Mouse (Mus musculus) erythroblast, embryonic 14.5 days (primary cell): Measurements from ENCODE around the gene Tdp1. TPM values are rescaled to one million over a fixed set of nuclear protein-coding genes. Genes with fewer than 3 reads are reported as not detected.
"Not testable (repeated sequence)": the region's sequence is repeated elsewhere in the genome, so short reads cannot be mapped to it uniquely, and the experiment has no call there.

Source experiments
- H3K27me3 ChIP-seq: 2 replicates; pipeline ENCODE4 v1.6.1; 2012; ENCODE audit warnings: inconsistent platforms; ENCODE audit not compliant: control insufficient read depth
- H3K36me3 ChIP-seq: 2 replicates; pipeline ENCODE4 v1.6.1; 2012; ENCODE audit warnings: mild to moderate bottlenecking, inconsistent platforms; ENCODE audit not compliant: control insufficient read depth
- H3K4me1 ChIP-seq: 2 replicates; pipeline ENCODE4 v1.6.1; 2012; ENCODE audit warnings: inconsistent platforms; ENCODE audit not compliant: control insufficient read depth
- H3K4me3 ChIP-seq: replicated peaks from 2 replicates; pipeline ENCODE3; 2012; ENCODE audit warnings: moderate library complexity, mild to moderate bottlenecking, inconsistent platforms
- H3K9me3 ChIP-seq: 2 replicates; pipeline ENCODE4 v1.6.1; 2012; ENCODE audit warnings: low read length, inconsistent platforms, mixed read lengths; ENCODE audit not compliant: control insufficient read depth
- GATA1 ChIP-seq: IDR thresholded peaks from 2 replicates; pipeline ENCODE4 v1.6.1; 2012; ENCODE audit warnings: low read length, inconsistent platforms, mixed read lengths
- TAL1 ChIP-seq: IDR thresholded peaks from 3 replicates; pipeline ENCODE4 v1.6.1; 2012; ENCODE audit warnings: low read length, inconsistent platforms, mixed read lengths
- polyA plus RNA-seq: library from polyadenylated mRNA; stranded (reverse); fragments of >175 nt; gene quantifications from 2 replicates; pipeline ENCODE4 v1.2.3, GENCODE M21; 2012

The Tdp1 gene
- polyA plus RNA-seq, 1 experiment: 0.66 TPM

DNA sequence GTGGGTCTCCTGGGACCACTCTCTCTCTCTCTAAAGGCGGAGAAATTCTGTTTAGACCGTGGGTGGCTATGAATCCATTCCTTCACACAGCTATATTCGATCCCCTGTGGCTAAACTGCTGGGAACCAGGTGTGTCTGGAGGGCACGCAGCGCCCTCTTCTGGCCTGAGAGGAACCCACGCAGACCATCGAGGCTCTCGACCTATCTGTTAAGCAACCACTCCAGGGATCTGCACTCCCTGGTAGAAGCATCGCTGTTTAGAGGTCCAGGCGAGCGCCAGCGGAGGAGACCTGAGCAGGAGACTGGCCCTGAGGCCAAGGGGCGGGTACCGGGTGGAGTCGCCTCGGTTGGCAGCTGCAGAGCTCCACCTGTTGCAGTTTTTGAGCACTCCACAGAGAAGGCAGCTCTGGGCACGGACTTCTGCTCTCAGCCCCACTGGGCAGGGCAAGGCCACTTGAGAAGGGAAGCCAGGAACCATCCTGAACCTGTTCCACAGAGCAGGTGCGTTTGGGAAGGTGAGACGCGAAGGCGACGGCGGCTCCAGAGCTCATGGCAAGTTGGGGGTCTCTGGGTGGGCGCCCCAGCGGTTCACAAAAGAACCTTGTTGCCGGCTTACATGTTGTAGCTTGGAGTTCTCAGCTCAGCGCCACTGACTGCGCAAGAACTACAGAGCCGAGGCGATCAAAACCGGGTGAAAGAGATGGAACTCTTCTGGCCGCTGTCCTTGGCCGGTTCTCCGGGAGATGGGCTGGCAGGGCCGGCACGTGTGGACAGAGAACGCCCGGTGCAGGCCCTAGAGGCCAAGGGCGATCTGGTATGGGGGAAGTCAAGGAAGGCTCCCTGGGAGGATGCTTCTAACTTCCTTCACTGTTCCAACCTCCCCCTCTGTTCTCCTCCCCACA, 80.2 kb downstream of the Tdp1 start, which contains the start of gene Kcnk13:
Gene Kcnk13, plus strand, starts transcription at position 199 of the 902 bp plus-strand sequence.
- H3K27me3 ChIP-seq: peaks cover 68% of the 10 kb centered on the region
- peaks cover 14% of the 10 kb centered on the region for H3K4me1 ChIP-seq
- no peak for TF ChIP-seq GATA1
- H3K9me3 ChIP-seq: no peaks in the 10 kb centered on the region; the same call in 1 of the 2 replicates
- H3K36me3 ChIP-seq: no peaks in the 10 kb centered on the region
- no peak within 1 kb of the TSS for H3K4me3 ChIP-seq

DNA sequence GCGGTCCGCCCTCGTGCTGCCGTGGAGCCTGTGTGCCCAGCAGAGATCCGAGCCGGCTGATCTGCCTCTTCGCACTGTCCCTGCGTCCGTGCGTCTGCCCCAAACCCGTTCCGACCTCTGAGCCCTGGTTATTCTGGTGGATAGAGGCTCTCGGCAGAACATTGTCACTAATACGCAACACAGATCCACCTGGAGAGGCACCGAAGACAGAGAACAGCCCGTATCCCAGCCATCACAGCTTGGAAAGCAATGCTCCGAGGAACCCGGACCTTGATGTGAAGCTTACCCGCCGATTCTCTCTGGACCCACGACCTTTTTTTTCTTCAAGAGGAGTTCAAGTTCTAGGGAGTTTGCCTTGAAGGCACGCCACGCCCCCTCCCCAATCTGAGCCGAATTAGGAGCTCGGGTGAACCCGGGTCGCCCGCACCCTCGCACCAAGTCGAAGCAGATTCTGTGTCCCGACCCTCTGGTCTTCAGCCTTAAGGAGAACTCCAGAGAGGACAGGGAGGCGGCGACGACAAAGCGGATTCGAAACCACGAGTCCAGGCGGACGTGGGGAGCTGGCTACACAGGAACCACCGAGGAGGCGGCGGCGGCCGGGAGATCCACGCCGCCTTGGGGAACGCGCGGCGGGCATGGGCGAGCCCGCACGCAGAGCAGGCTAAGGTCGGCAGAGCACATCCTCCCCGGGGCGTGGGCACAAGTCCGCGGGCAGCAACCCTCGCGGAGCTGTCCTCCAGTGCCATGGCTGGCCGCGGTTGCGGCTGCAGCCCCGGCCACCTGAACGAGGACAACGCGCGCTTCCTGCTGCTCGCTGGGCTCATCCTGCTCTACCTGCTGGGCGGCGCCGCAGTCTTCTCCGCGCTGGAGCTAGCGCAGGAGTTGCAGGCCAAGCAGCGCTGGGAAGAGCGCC, 81.1 kb downstream of the Tdp1 start:
- no peaks in the 10 kb centered on the region; the same call in 1 of the 2 replicates for H3K9me3 ChIP-seq
- H3K4me3 ChIP-seq: peak overlapping the region; percentile 24
- H3K36me3 ChIP-seq: no peaks in the 10 kb centered on the region
- H3K4me1 ChIP-seq: peaks cover 7% of the 10 kb centered on the region
- TF ChIP-seq TAL1 (no peak), GATA1 (no peak)
- H3K27me3 ChIP-seq: peaks cover 68% of the 10 kb centered on the region

DNA sequence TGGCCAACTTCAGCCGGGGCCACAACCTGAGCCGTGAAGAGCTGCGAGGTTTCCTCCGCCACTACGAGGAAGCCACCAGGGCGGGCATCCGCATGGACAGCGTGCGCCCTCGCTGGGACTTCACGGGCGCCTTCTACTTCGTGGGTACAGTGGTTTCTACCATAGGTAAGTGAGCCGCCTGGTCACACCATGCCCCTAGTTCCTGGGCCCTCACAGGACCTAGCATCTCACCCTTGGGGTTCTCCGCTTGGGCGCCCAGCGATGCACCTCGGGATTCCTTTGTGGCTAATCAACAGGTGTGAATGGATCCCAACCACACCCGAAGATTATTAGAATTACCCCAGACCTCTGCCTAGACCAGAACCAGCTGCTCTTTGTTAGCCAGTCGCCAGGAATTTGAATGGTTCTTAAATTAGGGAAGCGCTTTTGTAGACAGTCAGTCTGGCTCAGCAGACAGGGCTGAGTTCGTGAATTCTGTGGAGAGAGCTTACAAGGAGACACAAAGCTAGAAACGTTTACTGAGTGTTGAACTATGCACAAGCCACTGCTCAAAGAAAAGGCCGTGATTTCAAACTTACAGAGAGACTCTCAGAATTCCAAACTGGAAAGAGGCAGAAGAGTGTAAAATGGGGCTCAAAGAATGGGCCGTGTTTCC, 81.9 kb downstream of the Tdp1 start:
- no peak for TF ChIP-seq GATA1
- no peak for TF ChIP-seq TAL1
- H3K9me3 ChIP-seq: no peaks in the 10 kb centered on the region; the same call in 1 of the 2 replicates
- H3K4me3 ChIP-seq: peak overlapping the region; percentile 24
- no peaks in the 10 kb centered on the region for H3K36me3 ChIP-seq
- H3K27me3 ChIP-seq: peaks cover 66% of the 10 kb centered on the region
- no peaks in the 10 kb centered on the region; the same call in 1 of the 2 replicates for H3K4me1 ChIP-seq

DNA sequence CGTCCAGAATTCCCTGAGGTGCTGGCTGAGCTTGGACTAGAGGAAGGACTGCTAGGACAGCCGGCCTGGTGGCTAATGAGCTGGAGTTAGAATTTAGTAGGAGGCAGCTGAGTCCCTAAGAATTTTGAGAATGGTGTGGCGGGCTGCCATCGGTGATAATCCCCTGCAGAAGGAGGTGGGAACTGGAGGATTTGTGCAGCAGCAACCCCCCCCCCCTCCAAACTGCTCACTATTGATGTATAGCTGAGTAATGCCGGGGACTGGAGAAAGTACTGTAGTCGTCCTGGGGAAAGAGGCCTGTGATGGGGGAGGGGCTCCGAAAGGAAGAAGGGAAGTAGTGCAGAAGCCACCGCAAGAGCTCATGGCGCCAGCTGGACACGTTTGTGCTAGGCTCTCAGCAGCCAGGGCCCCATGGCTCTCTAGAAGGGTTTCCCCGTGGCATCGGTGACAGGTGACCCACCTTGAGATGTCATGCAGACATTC, 82.6 kb downstream of the Tdp1 start:
- Histone ChIP-seq H3K9me3 (no peaks in the 10 kb centered on the region; the same call in 1 of the 2 replicates), H3K36me3 (no peaks in the 10 kb centered on the region), H3K27me3 (peaks cover 69% of the 10 kb centered on the region), H3K4me1 (no peaks in the 10 kb centered on the region; the same call in 1 of the 2 replicates), H3K4me3 (no peak overlapping the region)
- no peak for TF ChIP-seq TAL1
- no peak for TF ChIP-seq GATA1

DNA sequence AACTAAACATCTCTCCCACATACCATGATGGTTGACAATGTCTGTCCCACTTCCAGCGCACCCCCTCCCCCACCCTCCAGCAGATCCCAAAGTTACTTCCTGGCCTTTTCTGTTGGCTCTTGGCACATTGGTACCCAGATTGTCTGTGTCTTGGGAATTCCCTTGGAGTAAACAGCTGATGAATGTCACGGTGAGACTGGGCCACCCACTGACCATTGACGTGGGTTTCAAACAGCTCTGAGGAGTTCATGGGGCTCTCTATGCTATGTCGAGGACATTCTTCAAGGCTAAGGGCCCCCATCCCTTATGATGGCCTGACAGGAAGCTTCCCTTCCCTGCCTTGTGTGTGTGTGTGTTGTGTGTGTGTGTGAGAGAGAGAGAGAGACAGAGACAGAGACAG, 85.6 kb downstream of the Tdp1 start:
- no peak for TF ChIP-seq TAL1
- Histone ChIP-seq H3K4me1 (no peaks in the 10 kb centered on the region; the same call in 1 of the 2 replicates), H3K36me3 (no peaks in the 10 kb centered on the region), H3K9me3 (peaks cover 3% of the 10 kb centered on the region; the same call in 1 of the 2 replicates), H3K27me3 (peaks cover 48% of the 10 kb centered on the region), H3K4me3 (no peak overlapping the region)

DNA sequence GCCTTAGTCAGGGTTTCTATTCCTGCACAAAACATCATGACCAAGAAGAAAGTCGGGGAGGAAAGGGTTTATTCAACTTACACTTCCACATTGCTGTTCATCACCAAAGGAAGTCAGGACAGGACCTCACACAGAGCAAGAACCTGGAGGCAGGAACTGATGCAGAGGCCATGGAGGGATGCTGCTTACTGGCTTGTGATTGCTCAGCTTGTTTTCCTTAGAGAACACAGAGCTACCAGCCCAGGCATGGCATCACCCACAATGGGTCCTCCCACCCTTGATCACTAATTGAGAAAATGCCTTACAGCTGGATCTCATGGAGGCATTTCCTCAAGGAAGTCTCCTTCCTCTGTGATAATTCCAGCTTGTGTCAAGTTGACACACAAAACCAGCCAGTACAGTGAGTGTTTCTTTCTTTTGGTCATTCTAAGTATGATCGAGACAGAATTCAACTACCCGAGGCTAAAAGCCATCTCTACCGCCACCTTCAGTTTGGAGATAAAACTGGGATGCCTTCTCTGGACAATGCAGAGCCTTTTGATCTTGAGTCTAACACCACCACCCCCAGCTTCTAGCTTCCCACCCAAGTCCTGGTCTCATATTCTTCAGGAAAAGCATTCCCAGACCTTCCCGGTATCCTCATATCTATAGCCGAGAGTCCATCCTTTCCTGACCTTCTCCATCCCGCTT, 87.0 kb downstream of the Tdp1 start:
- H3K9me3 ChIP-seq, H3K4me3 ChIP-seq, H3K4me1 ChIP-seq, H3K36me3 ChIP-seq: not testable (repeated sequence)
- peaks cover 34% of the 10 kb centered on the region for H3K27me3 ChIP-seq

DNA sequence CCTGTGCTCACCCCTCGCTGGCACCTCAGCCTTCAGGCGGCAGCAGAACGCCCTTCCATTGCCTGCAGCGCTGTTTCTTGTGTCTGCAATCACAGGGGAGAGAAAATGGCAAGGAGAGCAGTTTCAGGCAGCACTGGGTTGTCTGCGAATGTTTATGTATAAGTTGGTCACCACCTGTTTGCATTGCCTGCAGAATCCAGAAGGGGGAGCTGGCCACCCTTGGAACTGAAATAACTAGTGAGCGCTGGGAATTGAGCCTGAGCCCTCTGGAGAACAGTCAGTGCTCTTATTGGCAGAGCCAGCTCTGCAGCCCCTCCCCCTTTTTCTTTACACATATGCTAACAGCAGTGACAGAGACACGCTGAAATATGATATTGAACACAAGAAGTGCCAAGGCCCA, 88.5 kb downstream of the Tdp1 start:
- Histone ChIP-seq H3K9me3 (peaks cover 3% of the 10 kb centered on the region; the same call in 1 of the 2 replicates), H3K4me3 (no peak overlapping the region), H3K4me1 (no peaks in the 10 kb centered on the region), H3K36me3 (no peaks in the 10 kb centered on the region), H3K27me3 (peaks cover 19% of the 10 kb centered on the region)
- TF ChIP-seq GATA1: no peak
- no peak for TF ChIP-seq TAL1

DNA sequence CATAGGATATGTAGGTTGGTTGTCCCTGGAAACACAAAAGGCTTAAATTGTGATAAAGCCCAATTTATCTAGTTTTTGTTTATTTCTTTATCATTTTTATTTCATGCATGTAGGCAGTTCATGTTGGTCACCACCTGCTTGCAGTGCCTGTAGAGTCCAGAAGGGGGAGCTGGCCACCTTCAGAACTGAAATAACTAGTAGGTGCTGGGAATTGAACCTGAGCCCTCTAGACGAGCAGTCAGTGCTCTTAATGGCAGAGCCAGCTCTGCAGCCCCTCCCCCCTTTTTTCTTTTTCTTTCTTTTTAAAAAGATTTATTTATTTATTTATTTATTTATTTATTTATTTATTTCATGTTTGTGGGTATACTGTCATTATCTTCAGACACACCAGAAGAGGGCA, 89.3 kb downstream of the Tdp1 start:
- Histone ChIP-seq H3K27me3 (peaks cover 11% of the 10 kb centered on the region), H3K4me3 (no peak overlapping the region), H3K4me1 (no peaks in the 10 kb centered on the region), H3K36me3 (no peaks in the 10 kb centered on the region), H3K9me3 (peaks cover 3% of the 10 kb centered on the region; the same call in 1 of the 2 replicates)
- no peak for TF ChIP-seq TAL1
- no peak for TF ChIP-seq GATA1
